Mouse (Mus musculus) bone marrow macrophage, adult 2 months (primary cell): Measurements from ENCODE around the gene Ppp1r1b.

Source experiments
- CTCF ChIP-seq: IDR thresholded peaks from 2 replicates; pipeline ENCODE4 v1.5.1; 2012; ENCODE audit warnings: low read depth, mild to moderate bottlenecking, low read length, moderate library complexity
- POLR2A ChIP-seq: IDR thresholded peaks from 2 replicates; pipeline ENCODE4 v1.6.1; 2012; ENCODE audit warnings: mild to moderate bottlenecking, low read depth, low read length, borderline replicate concordance

GRCm38 (mm10) chr11:98390141-98390540 is 41.9 kb downstream of the Ppp1r1b start:
- no peak for TF ChIP-seq CTCF
- no peak for TF ChIP-seq POLR2A
